Mouse (Mus musculus) kidney, postnatal 0 days (tissue): Measurements from ENCODE around the gene Odaph. TPM values are rescaled to one million over a fixed set of nuclear protein-coding genes. Genes with fewer than 3 reads are reported as not detected.

Experiments used
- ATAC-seq: fragments of 200-750 bp; cut with Nextera tagmentation; replicated peaks from 2 replicates; pipeline ENCODE4 v1.8.0; 2017; ENCODE audit warnings: low read depth, moderate number of reproducible peaks, moderate TSS enrichment, moderate library complexity; ENCODE audit not compliant: low FRiP score
- DNase-seq: peaks from one replicate; pipeline ENCODE4 v3.0.0-alpha.2; 2016; ENCODE audit warnings: low spot score
- H3K27ac ChIP-seq: fragments of 300-500 bp; sonication (generic); 2 replicates; pipeline ENCODE4 v1.5.1; 2014; ENCODE audit warnings: mild to moderate bottlenecking
- H3K27me3 ChIP-seq: fragments of 300-500 bp; sonication (generic); 2 replicates; pipeline ENCODE4 v1.6.1; 2014; ENCODE audit warnings: low read length, mixed read lengths; ENCODE audit not compliant: insufficient read depth
- H3K36me3 ChIP-seq: fragments of 300-500 bp; sonication (generic); 2 replicates; pipeline ENCODE4 v1.6.1; 2014; ENCODE audit warnings: low read length, mixed read lengths; ENCODE audit not compliant: insufficient read depth
- H3K4me1 ChIP-seq: fragments of 300-500 bp; sonication (generic); replicated peaks from 2 replicates; pipeline ENCODE4 v1.6.1; 2014; ENCODE audit warnings: antibody characterized with exemption, low read length, mixed read lengths; ENCODE audit not compliant: insufficient read depth
- H3K4me2 ChIP-seq: fragments of 300-500 bp; sonication (generic); 2 replicates; pipeline ENCODE4 v1.6.1; 2014; ENCODE audit warnings: mild to moderate bottlenecking, low read length, moderate library complexity, mixed read lengths
- H3K4me3 ChIP-seq: fragments of 300-500 bp; sonication (generic); replicated peaks from 2 replicates; pipeline ENCODE4 v1.5.1; 2014; ENCODE audit warnings: low read depth, low read length
- H3K9ac ChIP-seq: fragments of 300-500 bp; sonication (generic); 2 replicates; pipeline ENCODE4 v1.6.1; 2014; ENCODE audit warnings: low read depth, low read length
- H3K9me3 ChIP-seq: fragments of 300-500 bp; sonication (generic); replicated peaks from 2 replicates; pipeline ENCODE4 v1.6.1; 2016; ENCODE audit warnings: low read length, inconsistent platforms, mixed read lengths
- CTCF ChIP-seq: IDR thresholded peaks from 2 replicates; pipeline ENCODE4 v1.5.1; 2016; ENCODE audit warnings: antibody characterized with exemption, low read depth, mild to moderate bottlenecking, moderate library complexity
- WGBS: fragments of 180-500 bp; shearing (Covaris S2); extraction: QIAGEN DNeasy Blood & Tissue Kit; methylation state at CpG from one replicate; pipeline ENCODE4 v1.1.7; 2014; 5-methylcytosine and 5-hydroxymethylcytosine counted together
- polyA plus RNA-seq: library from polyadenylated mRNA; unstranded; fragments of >200 nt; fragmentation: Nextera tagmentation; extraction: Ambion mirVana; gene quantifications from 2 replicates; pipeline ENCODE4 v1.2.1, GENCODE M21; 2015

Odaph gene
- polyA plus RNA-seq, 1 experiment from 2014 or later: not detected

- no peak overlapping the region for H3K9ac ChIP-seq
- H3K4me1 ChIP-seq: peaks cover 9% of the 10 kb centered on the region; the same call in 1 of the 2 replicates
- no peak for TF ChIP-seq CTCF
- DNase-seq (no peak), ATAC-seq (no peak)
- WGBS: 80% methylated on average over 1 of the region's 1 CpGs
- no peak overlapping the region for H3K27ac ChIP-seq
- no peaks in the 10 kb centered on the region for H3K9me3 ChIP-seq
- peaks cover 12% of the 10 kb centered on the region; the same call in 1 of the 2 replicates for H3K36me3 ChIP-seq
- H3K4me2 ChIP-seq: no peak overlapping the region
- H3K27me3 ChIP-seq: no peaks in the 10 kb centered on the region
- H3K4me3 ChIP-seq: no peak overlapping the region
Observed at GRCm38 (mm10) chr5:91959096-91959495, 28.2 kb upstream of the Odaph start.

GRCm38 (mm10) chr5:91959986-91960385 is 27.3 kb upstream of the Odaph start:
- Histone ChIP-seq H3K4me2 (peak overlapping the region; percentile 61), H3K4me3 (no peak overlapping the region), H3K4me1 (peaks cover 9% of the 10 kb centered on the region; the same call in 1 of the 2 replicates), H3K36me3 (peaks cover 8% of the 10 kb centered on the region; the same call in 1 of the 2 replicates), H3K27me3 (no peaks in the 10 kb centered on the region), H3K9ac (no peak overlapping the region), H3K27ac (no peak overlapping the region), H3K9me3 (no peaks in the 10 kb centered on the region)
- DNase-seq (no peak), ATAC-seq (no peak)
- no peak for TF ChIP-seq CTCF
- 77% methylated on average over 1 of the region's 1 CpGs for WGBS

DNA sequence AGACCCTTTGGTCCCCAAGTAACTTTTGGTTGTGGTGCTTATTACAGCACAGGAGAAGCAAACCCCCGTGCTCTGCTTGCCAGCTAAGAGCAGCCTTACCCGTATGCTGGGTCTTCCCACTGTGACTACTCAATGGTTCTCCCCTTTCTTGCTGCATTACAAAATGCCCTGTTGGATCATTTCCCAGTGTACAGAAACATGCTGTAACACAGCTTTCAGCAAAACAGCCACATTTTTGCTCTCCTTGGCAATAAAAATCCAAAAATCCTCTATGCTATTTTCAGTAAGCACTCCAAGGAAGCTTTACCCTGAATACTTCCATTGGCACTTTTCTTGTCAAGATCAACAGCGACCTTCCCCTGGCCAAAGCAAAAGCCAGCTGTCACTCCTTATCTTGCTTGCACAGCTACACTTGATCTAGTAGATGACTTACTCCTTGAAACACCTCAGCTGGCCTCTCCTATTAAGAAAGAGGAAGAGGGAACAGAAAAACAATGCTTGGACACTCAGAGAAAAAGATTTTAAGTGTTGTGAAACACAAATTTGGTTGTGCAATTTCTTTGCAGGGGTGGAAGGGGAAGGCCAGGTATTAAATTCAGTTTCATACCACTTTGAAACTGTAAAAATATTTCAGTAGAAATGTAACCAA is 26.5 kb upstream of the Odaph start:
- no peaks in the 10 kb centered on the region for H3K9me3 ChIP-seq
- peaks cover 6% of the 10 kb centered on the region; the same call in 1 of the 2 replicates for H3K36me3 ChIP-seq
- TF ChIP-seq CTCF: no peak
- no peak overlapping the region for H3K9ac ChIP-seq
- H3K27ac ChIP-seq: no peak overlapping the region
- H3K4me2 ChIP-seq: peak overlapping the region; percentile 61
- H3K4me1 ChIP-seq: peaks cover 9% of the 10 kb centered on the region; the same call in 1 of the 2 replicates
- H3K27me3 ChIP-seq: no peaks in the 10 kb centered on the region
- DNase-seq (no peak), ATAC-seq (no peak)
- H3K4me3 ChIP-seq: 0 out of 2 replicates have a peak overlapping the region, but pooled peaks have one; percentile 0
- WGBS: 53% methylated on average over 3 of the region's 3 CpGs

DNA sequence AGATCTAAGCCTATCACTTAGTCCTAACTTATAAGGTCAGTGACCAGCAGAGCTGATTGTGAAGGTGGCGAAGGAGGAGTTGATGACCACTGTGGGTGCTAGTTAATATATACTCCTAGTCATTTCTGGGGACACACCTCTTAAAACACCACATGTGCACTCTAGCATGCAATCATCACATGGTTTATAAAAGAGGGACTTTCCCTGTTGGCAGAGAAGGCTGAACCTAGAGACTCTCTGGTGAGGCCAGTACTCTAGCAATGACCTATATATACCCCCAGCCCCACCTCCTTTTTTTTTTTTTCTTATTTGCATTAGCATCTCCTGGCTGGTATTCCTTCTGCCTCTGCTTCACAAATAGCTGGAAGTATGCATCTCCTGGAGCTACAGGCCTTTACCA is 25.9 kb upstream of the Odaph start:
- Histone ChIP-seq H3K9ac (peak overlapping the region; percentile 72; the same call in 1 of the 2 replicates), H3K4me2 (peak overlapping the region; percentile 61), H3K27ac (peak overlapping the region; percentile 98; the same call in 1 of the 2 replicates), H3K9me3 (no peaks in the 10 kb centered on the region), H3K36me3 (peaks cover 6% of the 10 kb centered on the region; the same call in 1 of the 2 replicates), H3K4me1 (peaks cover 9% of the 10 kb centered on the region; the same call in 1 of the 2 replicates), H3K4me3 (peak overlapping the region; percentile 71), H3K27me3 (no peaks in the 10 kb centered on the region)
- no peak for DNase-seq
- no peak for TF ChIP-seq CTCF
- WGBS: 73% methylated on average over 1 of the region's 1 CpGs
- ATAC-seq: peak; percentile 21; the same call in 1 of the 2 replicates

GRCm38 (mm10) chr5:91962259-91962638 is 25.0 kb upstream of the Odaph start:
- TF ChIP-seq CTCF: no peak
- DNase-seq: no peak

GRCm38 (mm10) chr5:91962639-91963440 is 24.4 kb upstream of the Odaph start, which contains the start of gene Rchy1:
Gene Rchy1, minus strand, starts transcription at chr5:91963068.
- Histone ChIP-seq H3K9me3 (no peaks in the 10 kb centered on the region), H3K27ac (peak within 1 kb of the TSS; percentile 98), H3K4me1 (peaks cover 9% of the 10 kb centered on the region; the same call in 1 of the 2 replicates), H3K4me3 (peak within 1 kb of the TSS; percentile 71), H3K4me2 (peak within 1 kb of the TSS; percentile 61), H3K36me3 (no peaks in the 10 kb centered on the region), H3K9ac (peak within 1 kb of the TSS; percentile 72), H3K27me3 (no peaks in the 10 kb centered on the region)
- DNase-seq: peak; percentile 98
- WGBS: under 1% methylated on average over 64 of the region's 65 CpGs
- TF ChIP-seq CTCF: peak; percentile 41; the same call in 1 of the 2 replicates
- peak; percentile 98 for ATAC-seq

More at GRCm38 (mm10) chr5:91962259-91962638, 25.0 kb upstream of the Odaph start:
- H3K4me2 ChIP-seq: peak overlapping the region; percentile 61
- H3K27me3 ChIP-seq: no peaks in the 10 kb centered on the region
- no peaks in the 10 kb centered on the region for H3K9me3 ChIP-seq
- peak overlapping the region; percentile 71 for H3K4me3 ChIP-seq
- peak overlapping the region; percentile 98 for H3K27ac ChIP-seq
- H3K4me1 ChIP-seq: peaks cover 9% of the 10 kb centered on the region; the same call in 1 of the 2 replicates
- H3K9ac ChIP-seq: peak overlapping the region; percentile 72
- ATAC-seq: no peak
- H3K36me3 ChIP-seq: 0 out of 2 replicates have a peak, but pooled peaks cover 2% of the 10 kb centered on the region
- under 1% methylated on average over 14 of the region's 14 CpGs for WGBS
